Mouse (Mus musculus): Measurements from ENCODE around the gene Cbr1. TPM values are rescaled to one million over a fixed set of nuclear protein-coding genes. Genes with fewer than 3 reads are reported as not detected.
"Not testable (repeated sequence)": the region's sequence is repeated elsewhere in the genome, so short reads cannot be mapped to it uniquely, and the experiment has no call there.

Cbr1 gene
- total RNA-seq, 2 experiments from 2014 or later, result 57.8 to 63.5 TPM

GRCm38 (mm10) chr16:93596807-93597206 is 8.8 kb upstream of the Cbr1 start:
- DNase-seq (ENCODE audit: low spot score in 2 of 2), result no peak

DNA sequence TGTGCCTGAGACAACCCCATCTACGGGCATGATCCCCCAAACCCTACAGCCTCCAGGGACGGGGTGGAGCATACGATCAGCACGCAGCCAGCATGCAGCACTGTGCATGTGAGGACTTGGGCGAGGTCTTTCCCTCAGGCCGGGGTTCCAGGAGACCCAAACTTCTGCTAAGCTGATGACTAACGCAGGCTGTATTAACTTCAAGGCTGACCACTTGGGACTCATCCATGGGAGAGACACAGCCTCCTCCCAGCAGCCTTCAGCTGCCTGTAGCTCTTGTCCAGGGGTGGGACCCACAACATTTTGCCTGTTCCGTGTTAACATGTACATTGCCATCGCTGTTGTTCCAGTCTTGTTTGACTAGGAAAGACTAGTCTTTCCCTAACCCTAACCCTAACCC is 8.1 kb upstream of the Cbr1 start:
- no peak for DNase-seq (ENCODE audit: low spot score in 2 of 2)

DNA sequence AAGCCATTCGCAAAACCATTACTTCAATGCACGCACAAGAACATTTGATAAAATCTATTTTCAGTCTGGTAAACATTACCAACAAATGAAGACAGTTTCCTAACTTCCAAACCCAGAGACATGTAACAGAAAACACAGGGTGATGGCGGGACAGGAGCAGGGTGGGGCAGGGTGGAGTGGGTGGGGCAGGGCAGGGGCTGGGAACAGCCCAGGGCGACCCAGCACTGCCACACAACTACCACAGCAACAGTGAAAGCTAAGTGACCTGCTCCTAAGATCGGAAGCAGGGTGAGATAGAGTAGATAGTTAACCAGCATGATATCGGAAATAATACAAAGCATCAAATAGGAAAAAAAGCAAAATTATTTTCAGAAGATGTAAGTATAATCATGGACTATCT is 6.2 kb upstream of the Cbr1 start:
- no peak for DNase-seq (ENCODE audit: low spot score in 2 of 2)

GRCm38 (mm10) chr16:93603439-93604212 is 2.0 kb upstream of the Cbr1 start, which contains the start of gene Setd4:
Gene Setd4, minus strand, starts transcription at chr16:93604063.
- peak; percentile 91 to 95 for DNase-seq (ENCODE audit: low spot score in 2 of 2)

GRCm38 (mm10) chr16:93604481-93604969 is 1.1 kb upstream of the Cbr1 start:
- DNase-seq (ENCODE audit: low spot score in 2 of 2), result no peak

GRCm38 (mm10) chr16:93606146-93606545 is 493 bp downstream of the Cbr1 start:
- DNase-seq (ENCODE audit: low spot score in 2 of 2), result no peak

- DNase-seq (ENCODE audit: low spot score in 2 of 2), result peak; percentile 81 to 85
Observed at GRCm38 (mm10) chr16:93607669-93608101, 2.0 kb downstream of the Cbr1 start.

- DNase-seq (ENCODE audit: low spot score in 2 of 2), result no peak
Observed at GRCm38 (mm10) chr16:93608731-93609130, 3.1 kb downstream of the Cbr1 start.

DNA sequence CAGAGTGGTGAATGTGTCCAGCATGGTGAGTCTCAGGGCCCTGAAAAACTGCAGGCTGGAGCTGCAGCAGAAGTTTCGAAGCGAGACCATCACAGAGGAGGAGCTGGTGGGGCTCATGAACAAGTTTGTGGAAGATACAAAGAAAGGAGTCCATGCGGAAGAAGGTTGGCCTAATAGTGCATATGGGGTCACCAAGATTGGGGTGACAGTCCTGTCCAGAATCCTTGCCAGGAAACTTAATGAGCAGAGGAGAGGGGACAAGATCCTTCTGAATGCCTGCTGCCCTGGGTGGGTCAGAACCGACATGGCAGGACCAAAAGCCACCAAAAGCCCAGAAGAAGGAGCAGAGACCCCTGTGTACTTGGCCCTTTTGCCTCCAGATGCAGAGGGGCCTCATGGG is 4.1 kb downstream of the Cbr1 start:
- DNase-seq (ENCODE audit: low spot score in 2 of 2), result no peak

GRCm38 (mm10) chr16:93610961-93611360 is 5.3 kb downstream of the Cbr1 start:
- DNase-seq (ENCODE audit: low spot score in 2 of 2), result no peak

DNA sequence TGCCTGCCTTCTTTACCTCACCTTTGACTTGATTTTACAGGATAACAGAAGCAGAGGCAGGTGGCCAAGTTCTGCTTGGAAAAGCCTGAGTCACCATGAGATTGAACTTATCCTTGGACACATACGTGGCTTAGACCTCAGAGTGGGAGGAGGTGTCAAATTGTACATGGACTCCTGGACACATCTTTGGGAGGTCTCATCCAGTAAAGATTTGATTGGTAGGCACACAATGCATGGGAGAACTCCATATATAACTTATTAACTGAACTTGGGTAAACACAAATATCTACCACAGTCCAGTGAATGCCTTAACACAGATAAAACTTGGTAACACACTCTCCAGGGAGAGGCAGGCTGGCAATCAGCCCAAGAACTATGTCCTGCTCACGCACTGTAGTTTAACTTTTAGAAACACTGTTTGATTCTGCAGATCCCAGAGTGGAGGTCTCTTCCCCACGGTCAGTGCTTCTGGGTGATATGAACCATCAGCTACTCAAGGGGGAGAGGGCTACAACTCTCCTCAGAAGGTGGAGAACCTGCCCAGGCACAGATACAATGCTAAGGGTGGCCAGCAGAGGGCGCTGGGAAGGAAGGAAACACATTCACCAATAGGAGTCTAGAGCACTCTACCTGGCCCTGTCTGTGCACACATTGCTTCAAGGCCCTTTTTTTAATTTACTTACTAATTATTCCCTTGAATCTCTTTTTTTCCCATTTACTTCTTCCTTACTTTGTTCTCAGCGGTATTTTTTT is 9.6 kb downstream of the Cbr1 start:
- peak; percentile 56 to 69 for DNase-seq (ENCODE audit: low spot score in 2 of 2)

- DNase-seq (ENCODE audit: low spot score in 2 of 2), result not testable (repeated sequence)
Observed at GRCm38 (mm10) chr16:93623759-93624158, 18.1 kb downstream of the Cbr1 start.

GRCm38 (mm10) chr16:93624671-93625070 is 19.0 kb downstream of the Cbr1 start:
- DNase-seq (ENCODE audit: low spot score in 2 of 2), result no peak

- peak; percentile 40 to 57 for DNase-seq (ENCODE audit: low spot score in 2 of 2)
Observed at GRCm38 (mm10) chr16:93626745-93627144, 21.1 kb downstream of the Cbr1 start.

- no peak for DNase-seq (ENCODE audit: low spot score in 2 of 2)
Observed at GRCm38 (mm10) chr16:93627761-93628400, 22.2 kb downstream of the Cbr1 start, which contains the start of gene Gm5678. Gene Gm5678, plus strand, starts transcription at chr16:93628097.

- DNase-seq (ENCODE audit: low spot score in 2 of 2), result no peak
Observed at GRCm38 (mm10) chr16:93644006-93644405, 38.4 kb downstream of the Cbr1 start.

DNA sequence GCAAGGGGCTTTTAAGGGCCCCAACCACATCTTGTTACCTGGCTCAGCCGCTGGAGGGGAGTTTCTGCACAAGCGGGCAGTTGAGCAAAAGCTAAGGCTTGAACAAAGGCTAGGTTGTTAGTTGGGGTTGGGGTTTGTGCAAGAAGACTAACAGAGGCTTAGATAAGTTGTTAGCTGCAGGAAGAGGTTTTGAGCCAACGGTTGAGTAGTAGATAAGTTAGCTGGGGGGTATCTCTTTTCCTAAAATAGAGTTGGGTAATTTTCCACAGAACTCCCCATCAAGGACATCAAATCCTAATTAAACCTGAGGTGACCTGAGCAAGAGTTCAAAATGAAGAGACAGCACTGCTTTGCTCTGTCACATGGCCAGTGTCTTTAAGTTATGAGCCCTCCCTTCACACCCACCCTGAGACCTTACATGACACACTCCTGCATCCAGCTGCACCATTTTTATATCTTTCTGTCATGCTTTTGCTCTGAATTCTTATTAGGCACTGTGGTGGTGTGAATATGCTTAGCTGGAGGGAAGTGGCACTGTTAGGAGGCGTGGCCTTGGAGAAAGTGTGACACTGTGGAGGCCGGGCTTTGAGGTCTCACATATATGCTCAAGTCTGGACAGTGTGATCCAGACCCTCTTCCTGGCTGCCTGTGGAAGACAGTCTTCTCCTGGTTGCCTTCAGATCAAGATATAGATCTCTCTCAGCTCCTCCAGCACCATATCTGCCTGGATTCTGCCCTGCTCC is 43.0 kb downstream of the Cbr1 start:
- no peak for DNase-seq (ENCODE audit: low spot score in 2 of 2)

Measured in layer of hippocampus, postnatal 10 days (tissue).